Mouse (Mus musculus): Measurements from ENCODE around the gene Hace1. TPM values are rescaled to one million over a fixed set of nuclear protein-coding genes. Genes with fewer than 3 reads are reported as not detected.
"Not testable (repeated sequence)": the region's sequence is repeated elsewhere in the genome, so short reads cannot be mapped to it uniquely, and the experiment has no call there.

The Hace1 gene
- polyA plus RNA-seq (2012): 1.5 TPM in 2 replicates

GRCm38 (mm10) chr10:45577731-45578297, at the start of gene Hace1:
TSS of gene Hace1 (plus strand) at chr10:45577829.
- Histone ChIP-seq H3K4me1 (ENCODE audit: control insufficient read depth) (peaks cover 42% of the 10 kb centered on the region), H3K36me3 (ENCODE audit: control insufficient read depth) (peaks cover 27% of the 10 kb centered on the region), H3K27me3 (ENCODE audit: control insufficient read depth) (no peaks in the 10 kb centered on the region), H3K9me3 (ENCODE audit: control insufficient read depth, low read length) (no peaks in the 10 kb centered on the region), H3K4me3 (replicated peaks) (peak within 1 kb of the TSS; percentile 78)
- TF ChIP-seq TAL1 (IDR thresholded peaks at IDR 0.05; ENCODE audit: low read length) (no peak), GATA1 (IDR thresholded peaks at IDR 0.05; ENCODE audit: low read length) (no peak)

- not testable (repeated sequence) for H3K36me3 ChIP-seq (ENCODE audit: control insufficient read depth); H3K9me3 ChIP-seq (ENCODE audit: control insufficient read depth, low read length); H3K27me3 ChIP-seq (ENCODE audit: control insufficient read depth); H3K4me3 ChIP-seq (replicated peaks); H3K4me1 ChIP-seq (ENCODE audit: control insufficient read depth)
Measured at GRCm38 (mm10) chr10:45537334-45537733, 40.3 kb upstream of the Hace1 start.

GRCm38 (mm10) chr10:45542726-45543125, 34.9 kb upstream of the Hace1 start:
- H3K4me1 ChIP-seq (ENCODE audit: control insufficient read depth): no peaks in the 10 kb centered on the region
- H3K4me3 ChIP-seq (replicated peaks): no peak overlapping the region
- H3K27me3 ChIP-seq (ENCODE audit: control insufficient read depth): no peaks in the 10 kb centered on the region
- TF ChIP-seq GATA1 (IDR thresholded peaks at IDR 0.05; ENCODE audit: low read length) (no peak), TAL1 (IDR thresholded peaks at IDR 0.05; ENCODE audit: low read length) (no peak)
- H3K36me3 ChIP-seq (ENCODE audit: control insufficient read depth): no peaks in the 10 kb centered on the region
- no peaks in the 10 kb centered on the region for H3K9me3 ChIP-seq (ENCODE audit: control insufficient read depth, low read length)

- no peaks in the 10 kb centered on the region for H3K27me3 ChIP-seq (ENCODE audit: control insufficient read depth)
- TF ChIP-seq GATA1 (IDR thresholded peaks at IDR 0.05; ENCODE audit: low read length) (no peak), TAL1 (IDR thresholded peaks at IDR 0.05; ENCODE audit: low read length) (no peak)
- H3K9me3 ChIP-seq (ENCODE audit: control insufficient read depth, low read length): no peaks in the 10 kb centered on the region
- no peaks in the 10 kb centered on the region for H3K36me3 ChIP-seq (ENCODE audit: control insufficient read depth)
- no peaks in the 10 kb centered on the region for H3K4me1 ChIP-seq (ENCODE audit: control insufficient read depth)
- no peak overlapping the region for H3K4me3 ChIP-seq (replicated peaks)
Measured at GRCm38 (mm10) chr10:45546799-45547198, 30.8 kb upstream of the Hace1 start.

- Histone ChIP-seq H3K4me1 (ENCODE audit: control insufficient read depth) (peaks cover 47% of the 10 kb centered on the region), H3K4me3 (replicated peaks) (peak overlapping the region; percentile 78), H3K36me3 (ENCODE audit: control insufficient read depth) (peaks cover 27% of the 10 kb centered on the region), H3K9me3 (ENCODE audit: control insufficient read depth, low read length) (no peaks in the 10 kb centered on the region), H3K27me3 (ENCODE audit: control insufficient read depth) (no peaks in the 10 kb centered on the region)
- TF ChIP-seq GATA1 (IDR thresholded peaks at IDR 0.05; ENCODE audit: low read length) (no peak), TAL1 (IDR thresholded peaks at IDR 0.05; ENCODE audit: low read length) (no peak)
Measured at GRCm38 (mm10) chr10:45578298-45578821, 731 bp downstream of the Hace1 start.

GRCm38 (mm10) chr10:45583310-45583709, 5.7 kb downstream of the Hace1 start:
- H3K4me3 ChIP-seq (replicated peaks): peak overlapping the region; percentile 56
- peaks cover 36% of the 10 kb centered on the region for H3K36me3 ChIP-seq (ENCODE audit: control insufficient read depth)
- H3K27me3 ChIP-seq (ENCODE audit: control insufficient read depth): no peaks in the 10 kb centered on the region
- no peak for TF ChIP-seq GATA1 (IDR thresholded peaks at IDR 0.05; ENCODE audit: low read length)
- peak; percentile 33; the same call in 1 of the 3 replicates for TF ChIP-seq TAL1 (IDR thresholded peaks at IDR 0.05; ENCODE audit: low read length)
- H3K9me3 ChIP-seq (ENCODE audit: control insufficient read depth, low read length): no peaks in the 10 kb centered on the region
- peaks cover 59% of the 10 kb centered on the region for H3K4me1 ChIP-seq (ENCODE audit: control insufficient read depth)

GRCm38 (mm10) chr10:45583829-45584228, 6.2 kb downstream of the Hace1 start:
- H3K4me1 ChIP-seq (ENCODE audit: control insufficient read depth): peaks cover 64% of the 10 kb centered on the region

GRCm38 (mm10) chr10:45584311-45585102, 6.9 kb downstream of the Hace1 start:
- Histone ChIP-seq H3K4me1 (ENCODE audit: control insufficient read depth) (peaks cover 68% of the 10 kb centered on the region), H3K4me3 (replicated peaks) (peak overlapping the region; percentile 56)
- TF ChIP-seq GATA1 (IDR thresholded peaks at IDR 0.05; ENCODE audit: low read length) (peak; percentile 96), TAL1 (IDR thresholded peaks at IDR 0.05; ENCODE audit: low read length) (peak; percentile 98)

More at GRCm38 (mm10) chr10:45583829-45584228, 6.2 kb downstream of the Hace1 start:
- Histone ChIP-seq H3K9me3 (ENCODE audit: control insufficient read depth, low read length) (no peaks in the 10 kb centered on the region), H3K27me3 (ENCODE audit: control insufficient read depth) (no peaks in the 10 kb centered on the region), H3K36me3 (ENCODE audit: control insufficient read depth) (peaks cover 41% of the 10 kb centered on the region), H3K4me3 (replicated peaks) (peak overlapping the region; percentile 56)
- no peak for TF ChIP-seq TAL1 (IDR thresholded peaks at IDR 0.05; ENCODE audit: low read length)
- TF ChIP-seq GATA1 (IDR thresholded peaks at IDR 0.05; ENCODE audit: low read length): no peak

GRCm38 (mm10) chr10:45605853-45606252, 28.2 kb downstream of the Hace1 start:
- Histone ChIP-seq H3K9me3 (ENCODE audit: control insufficient read depth, low read length) (peaks cover 5% of the 10 kb centered on the region), H3K36me3 (ENCODE audit: control insufficient read depth) (peaks cover 88% of the 10 kb centered on the region), H3K4me1 (ENCODE audit: control insufficient read depth) (peaks cover 10% of the 10 kb centered on the region), H3K4me3 (replicated peaks) (no peak overlapping the region), H3K27me3 (ENCODE audit: control insufficient read depth) (no peaks in the 10 kb centered on the region)
- no peak for TF ChIP-seq TAL1 (IDR thresholded peaks at IDR 0.05; ENCODE audit: low read length)

More at GRCm38 (mm10) chr10:45584311-45585102, 6.9 kb downstream of the Hace1 start:
- Histone ChIP-seq H3K36me3 (ENCODE audit: control insufficient read depth) (peaks cover 48% of the 10 kb centered on the region), H3K27me3 (ENCODE audit: control insufficient read depth) (no peaks in the 10 kb centered on the region), H3K9me3 (ENCODE audit: control insufficient read depth, low read length) (no peaks in the 10 kb centered on the region)

Data from erythroblast, embryonic 14.5 days (primary cell).